Mouse (Mus musculus): ENCODE data around the gene Psg23. TPM values are rescaled to one million over a fixed set of nuclear protein-coding genes. Genes with fewer than 3 reads are reported as not detected.
"Not testable (repeated sequence)": the region's sequence is repeated elsewhere in the genome, so short reads cannot be mapped to it uniquely, and the experiment has no call there.

Psg23 gene
- polyA plus RNA-seq (2015; fragmentation: Nextera tagmentation; extraction: Ambion mirVana): not detected in 2 replicates

DNA sequence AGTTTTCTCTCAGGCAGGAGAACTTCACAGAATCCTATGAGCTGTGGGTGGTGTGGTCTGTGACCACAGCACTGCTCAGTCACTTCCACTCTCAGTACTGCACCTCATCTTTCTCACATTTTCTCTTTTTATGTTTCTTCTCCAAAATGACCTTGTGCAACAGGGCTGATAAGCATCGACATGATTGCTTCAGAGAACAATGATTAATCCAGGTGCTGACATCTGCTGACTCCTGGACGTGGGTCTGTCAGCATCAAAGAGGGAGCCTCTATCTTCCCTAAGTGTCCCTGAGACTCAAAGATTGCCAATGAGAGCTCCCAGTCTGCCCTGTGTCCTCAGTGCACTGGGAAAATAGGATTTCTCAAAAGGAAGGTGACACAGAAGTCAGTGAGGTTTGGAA, at the start of gene Psg23:
Psg23 (minus strand) TSS at position 101 of the 400 bp plus-strand sequence.
- not testable (repeated sequence) for H3K27me3 ChIP-seq (replicated peaks; ENCODE audit: control insufficient read depth, insufficient read depth, low read length); H3K9me3 ChIP-seq (ENCODE audit: control insufficient read depth, low read length); H3K4me2 ChIP-seq (ENCODE audit: low read length); H3K9ac ChIP-seq (replicated peaks; ENCODE audit: low read depth, low read length); H3K36me3 ChIP-seq (ENCODE audit: control insufficient read depth, insufficient read depth); H3K4me3 ChIP-seq (replicated peaks; ENCODE audit: low read length); H3K27ac ChIP-seq (ENCODE audit: low read length); H3K4me1 ChIP-seq (replicated peaks; ENCODE audit: control insufficient read depth, insufficient read depth, low read length); ATAC-seq
- WGBS: 80% methylated on average over 1 of the region's 2 CpGs

- not testable (repeated sequence) for H3K4me3 ChIP-seq (replicated peaks; ENCODE audit: low read length); H3K36me3 ChIP-seq (ENCODE audit: control insufficient read depth, insufficient read depth); ATAC-seq; H3K27me3 ChIP-seq (replicated peaks; ENCODE audit: control insufficient read depth, insufficient read depth, low read length); H3K4me1 ChIP-seq (replicated peaks; ENCODE audit: control insufficient read depth, insufficient read depth, low read length); H3K27ac ChIP-seq (ENCODE audit: low read length); H3K9ac ChIP-seq (replicated peaks; ENCODE audit: low read depth, low read length); H3K4me2 ChIP-seq (ENCODE audit: low read length); H3K9me3 ChIP-seq (ENCODE audit: control insufficient read depth, low read length)
- WGBS: 83% methylated on average over 1 of the region's 2 CpGs
Observed at GRCm38 (mm10) chr7:18656625-18657024, 40.3 kb upstream of the Psg23 start, which contains the start of gene Psg21. Gene Psg21 (minus strand): TSS chr7:18656725.

DNA sequence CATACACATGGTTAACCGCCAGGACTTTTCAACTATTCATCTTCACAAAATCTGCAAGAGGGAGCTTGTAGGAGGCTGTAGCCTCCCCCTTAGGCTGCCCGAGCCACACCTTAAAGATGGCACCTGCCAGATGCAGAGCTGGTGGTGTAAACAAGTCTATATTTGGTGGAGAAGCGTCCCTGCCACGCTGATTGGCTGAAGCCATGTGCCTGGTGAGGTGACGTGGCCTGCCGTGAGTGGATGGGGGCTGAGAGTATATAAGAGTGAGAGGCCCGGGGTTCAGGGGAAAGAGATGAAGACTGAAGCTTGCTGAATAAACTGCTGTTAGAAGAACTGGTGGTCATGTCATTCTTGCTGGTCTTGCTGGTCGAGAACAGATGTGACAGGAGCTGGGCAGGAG, 10.6 kb upstream of the Psg23 start:
- H3K4me3 ChIP-seq (replicated peaks; ENCODE audit: low read length); ATAC-seq; H3K4me2 ChIP-seq (ENCODE audit: low read length); H3K9me3 ChIP-seq (ENCODE audit: control insufficient read depth, low read length); H3K27ac ChIP-seq (ENCODE audit: low read length); H3K4me1 ChIP-seq (replicated peaks; ENCODE audit: control insufficient read depth, insufficient read depth, low read length); H3K9ac ChIP-seq (replicated peaks; ENCODE audit: low read depth, low read length); H3K27me3 ChIP-seq (replicated peaks; ENCODE audit: control insufficient read depth, insufficient read depth, low read length); H3K36me3 ChIP-seq (ENCODE audit: control insufficient read depth, insufficient read depth): not testable (repeated sequence)
- WGBS: 83% methylated on average over 8 of the region's 8 CpGs

DNA sequence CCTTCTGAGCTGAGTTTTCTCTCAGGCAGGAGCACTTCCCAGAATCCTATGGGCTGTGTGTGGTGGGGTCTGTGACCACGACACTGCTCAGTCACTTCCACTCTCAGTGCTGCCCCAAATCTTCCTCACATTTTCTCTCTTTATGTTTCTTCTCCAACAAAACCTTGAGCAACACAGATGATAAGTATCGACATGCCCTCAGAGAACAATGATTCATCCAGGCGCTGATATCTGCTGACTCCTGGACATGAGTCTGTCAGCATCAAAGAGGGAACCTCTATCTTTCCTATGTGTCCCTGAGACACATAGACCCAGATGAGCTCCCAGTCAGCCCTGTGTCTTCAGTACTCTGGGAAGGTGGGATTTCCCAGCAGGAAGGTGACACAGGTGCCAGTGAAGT, 49.1 kb downstream of the Psg23 start, which contains the start of gene Psg27:
Psg27 (minus strand) TSS at position 101 of the 400 bp plus-strand sequence.
- Histone ChIP-seq H3K27me3 (replicated peaks; ENCODE audit: control insufficient read depth, insufficient read depth, low read length) (no peaks in the 10 kb centered on the region), H3K4me2 (ENCODE audit: low read length) (no peak within 1 kb of the TSS), H3K36me3 (ENCODE audit: control insufficient read depth, insufficient read depth) (no peaks in the 10 kb centered on the region), H3K27ac (ENCODE audit: low read length) (no peak within 1 kb of the TSS), H3K9ac (replicated peaks; ENCODE audit: low read depth, low read length) (no peak within 1 kb of the TSS), H3K4me3 (replicated peaks; ENCODE audit: low read length) (no peak within 1 kb of the TSS), H3K4me1 (replicated peaks; ENCODE audit: control insufficient read depth, insufficient read depth, low read length) (no peaks in the 10 kb centered on the region), H3K9me3 (ENCODE audit: control insufficient read depth, low read length) (no peaks in the 10 kb centered on the region)
- 86% methylated on average over 3 of the region's 3 CpGs for WGBS
- ATAC-seq: no peak

GRCm38 (mm10) chr7:18559850-18560249, 56.5 kb downstream of the Psg23 start:
- H3K4me3 ChIP-seq (replicated peaks; ENCODE audit: low read length): no peak overlapping the region
- no peak for ATAC-seq

More at GRCm38 (mm10) chr7:18559850-18560249, 56.5 kb downstream of the Psg23 start:
- Histone ChIP-seq H3K27me3 (replicated peaks; ENCODE audit: control insufficient read depth, insufficient read depth, low read length) (no peaks in the 10 kb centered on the region), H3K4me2 (ENCODE audit: low read length) (no peak overlapping the region), H3K9ac (replicated peaks; ENCODE audit: low read depth, low read length) (no peak overlapping the region), H3K27ac (ENCODE audit: low read length) (no peak overlapping the region), H3K4me1 (replicated peaks; ENCODE audit: control insufficient read depth, insufficient read depth, low read length) (no peaks in the 10 kb centered on the region), H3K36me3 (ENCODE audit: control insufficient read depth, insufficient read depth) (no peaks in the 10 kb centered on the region), H3K9me3 (ENCODE audit: control insufficient read depth, low read length) (no peaks in the 10 kb centered on the region)

Other genes starting within 250 kb of the Psg23 start
- not detected in 2 replicates for gene Psg28, start 184.5 kb downstream of the Psg23 start, polyA plus RNA-seq (2015; fragmentation: Nextera tagmentation; extraction: Ambion mirVana)
- gene Psg26, start 132.3 kb downstream of the Psg23 start, polyA plus RNA-seq (2015; fragmentation: Nextera tagmentation; extraction: Ambion mirVana): not detected in 2 replicates
- not detected in 2 replicates for gene Psg25, start 84.2 kb downstream of the Psg23 start, polyA plus RNA-seq (2015; fragmentation: Nextera tagmentation; extraction: Ambion mirVana)
- not detected in 2 replicates for gene Psg27, start 49.2 kb downstream of the Psg23 start, polyA plus RNA-seq (2015; fragmentation: Nextera tagmentation; extraction: Ambion mirVana)
- not detected in 2 replicates for gene Psg21, start 40.2 kb upstream of the Psg23 start, polyA plus RNA-seq (2015; fragmentation: Nextera tagmentation; extraction: Ambion mirVana)
- gene Psg20, start 69.7 kb upstream of the Psg23 start, polyA plus RNA-seq (2015; fragmentation: Nextera tagmentation; extraction: Ambion mirVana): not detected in 2 replicates
- gene Psg22, start 101.6 kb upstream of the Psg23 start, polyA plus RNA-seq (2015; fragmentation: Nextera tagmentation; extraction: Ambion mirVana): not detected in 2 replicates
- gene Psg19, start 182.0 kb upstream of the Psg23 start, polyA plus RNA-seq (2015; fragmentation: Nextera tagmentation; extraction: Ambion mirVana): not detected in 2 replicates
- not detected in 2 replicates for gene Psg17, start 205.1 kb upstream of the Psg23 start, polyA plus RNA-seq (2015; fragmentation: Nextera tagmentation; extraction: Ambion mirVana)
- gene Mill2, start 223.5 kb upstream of the Psg23 start, polyA plus RNA-seq (2015; fragmentation: Nextera tagmentation; extraction: Ambion mirVana): 0.30 and 0.46 TPM in 2 replicates